Mouse (Mus musculus) B cell, adult 2 months (primary cell): ENCODE measurements around the gene Smtnl2.
"Not testable (repeated sequence)": the region's sequence is repeated elsewhere in the genome, so short reads cannot be mapped to it uniquely, and the experiment has no call there.

ENCODE experiments used
- DNase-seq, 2 experiments: peaks; one replicate each; pipeline ENCODE4 v3.0.0; 2022

The Smtnl2 gene

GRCm38 (mm10) chr11:72354971-72355728 is 56.4 kb downstream of the Smtnl2 start:
- DNase-seq = peak; percentile 89

- DNase-seq = no peak
Observed at GRCm38 (mm10) chr11:72353186-72353585, 58.3 kb downstream of the Smtnl2 start.

- DNase-seq = no peak
Observed at GRCm38 (mm10) chr11:72352272-72352671, 59.2 kb downstream of the Smtnl2 start.

- DNase-seq = no peak
Observed at GRCm38 (mm10) chr11:72349652-72350051, 61.9 kb downstream of the Smtnl2 start.

- DNase-seq = no peak
Observed at GRCm38 (mm10) chr11:72349016-72349415, 62.5 kb downstream of the Smtnl2 start.

DNA sequence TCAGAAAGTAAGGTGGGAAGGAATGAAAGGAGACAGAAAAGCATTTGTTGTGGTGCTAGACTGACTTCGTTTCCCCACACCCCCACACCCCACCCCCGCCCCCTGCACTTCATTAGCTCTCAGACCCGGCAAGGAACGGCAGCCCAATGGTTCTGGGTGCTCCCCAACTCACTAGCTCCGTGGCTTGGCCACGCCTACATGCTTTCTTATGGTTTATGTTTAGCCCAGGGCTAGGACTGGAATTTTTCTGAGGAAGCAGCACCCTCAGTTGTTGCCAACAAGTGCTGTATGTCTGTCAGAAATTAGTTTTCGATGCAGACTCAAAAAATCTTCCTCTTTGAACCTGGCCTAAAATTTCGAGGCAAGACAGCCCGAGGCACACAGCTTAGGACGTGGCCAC is 63.0 kb downstream of the Smtnl2 start:
- DNase-seq = no peak

DNA sequence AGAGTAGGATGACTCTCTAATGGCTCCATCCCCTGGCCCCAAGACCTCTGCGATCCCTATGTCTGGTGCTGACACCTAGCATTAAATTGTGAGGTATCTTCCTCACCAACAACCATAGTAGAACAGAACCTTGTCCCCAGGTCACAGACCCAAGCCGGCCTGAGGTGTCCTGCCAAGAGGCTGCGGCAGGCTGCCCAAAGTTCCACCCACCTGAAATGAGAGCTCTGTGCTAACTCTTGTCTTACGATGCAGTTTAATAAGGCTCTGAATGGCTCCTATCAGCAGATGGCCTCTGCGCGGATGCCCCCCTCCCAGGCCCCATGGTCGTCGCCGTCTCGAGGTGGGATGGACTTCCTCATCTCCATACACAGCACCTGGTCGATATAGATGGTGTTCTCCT is 67.0 kb downstream of the Smtnl2 start:
- DNase-seq = no peak

DNA sequence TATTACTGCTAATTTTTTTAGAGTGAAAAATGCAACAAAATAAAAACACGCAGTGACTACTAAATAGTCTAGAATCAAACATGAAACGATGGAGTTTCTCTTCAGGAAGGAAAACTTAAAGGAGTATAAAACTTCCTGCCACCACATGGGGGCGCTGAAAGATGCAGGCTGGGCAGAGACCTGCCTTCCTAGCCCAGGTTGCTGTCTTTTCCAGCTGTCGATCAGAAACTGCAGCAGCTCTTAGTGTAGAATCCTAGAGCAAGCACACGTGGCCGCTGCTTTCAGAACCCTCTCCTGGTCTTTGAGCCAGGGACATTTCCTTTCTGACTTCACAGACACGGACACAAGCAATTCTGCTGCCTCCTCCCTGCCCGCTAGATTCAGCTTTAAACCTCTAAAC is 67.6 kb downstream of the Smtnl2 start:
- peak; percentile 64 to 67 for DNase-seq

- DNase-seq = not testable (repeated sequence)
Observed at GRCm38 (mm10) chr11:72343238-72343625, 68.3 kb downstream of the Smtnl2 start.

GRCm38 (mm10) chr11:72342549-72343237 is 68.8 kb downstream of the Smtnl2 start:
- peak; percentile 45 to 47 for DNase-seq

- DNase-seq = no peak
Observed at GRCm38 (mm10) chr11:72339716-72340115, 71.8 kb downstream of the Smtnl2 start.
